Mouse (Mus musculus) forebrain, embryonic 14.5 days (tissue): Measurements from ENCODE around the gene Rrm1. TPM values are rescaled to one million over a fixed set of nuclear protein-coding genes. Genes with fewer than 3 reads are reported as not detected.
A peak's percentile ranks its signal among the peaks of the same experiment; 100 is the strongest.

Experiments used
- ATAC-seq: fragments of 200-750 bp; cut with Nextera tagmentation; 2 replicates; pipeline ENCODE4 v1.8.0; 2017; ENCODE audit warnings: mild to moderate bottlenecking, moderate library complexity
- DNase-seq: peaks from one replicate; pipeline ENCODE4 v3.0.0-alpha.2; 2015; ENCODE audit warnings: low spot score
- H3K27ac ChIP-seq: fragments of 300-500 bp; sonication (generic); 2 replicates; pipeline ENCODE4 v1.5.1; 2014; ENCODE audit warnings: low read depth, mild to moderate bottlenecking, control low read depth, low read length, moderate library complexity
- H3K27me3 ChIP-seq: fragments of 300-500 bp; sonication (generic); replicated peaks from 2 replicates; pipeline ENCODE4 v1.6.1; 2014; ENCODE audit warnings: low read length, control low read depth, mixed read lengths; ENCODE audit not compliant: control insufficient read depth, insufficient read depth
- H3K36me3 ChIP-seq: fragments of 300-500 bp; sonication (generic); 2 replicates; pipeline ENCODE4 v1.6.1; 2014; ENCODE audit warnings: low read length, control low read depth; ENCODE audit not compliant: control insufficient read depth, insufficient read depth
- H3K4me1 ChIP-seq: fragments of 300-500 bp; sonication (generic); 2 replicates; pipeline ENCODE4 v1.6.1; 2014; ENCODE audit warnings: antibody characterized with exemption, low read length, control low read depth; ENCODE audit not compliant: control insufficient read depth, insufficient read depth
- H3K4me2 ChIP-seq: fragments of 300-500 bp; sonication (generic); 2 replicates; pipeline ENCODE4 v1.6.1; 2014; ENCODE audit warnings: mild to moderate bottlenecking, control low read depth, low read length
- H3K4me3 ChIP-seq: fragments of 300-500 bp; sonication (generic); 2 replicates; pipeline ENCODE4 v1.5.1; 2014; ENCODE audit warnings: low read depth, low read length, control low read depth
- H3K9ac ChIP-seq: fragments of 300-500 bp; sonication (generic); 2 replicates; pipeline ENCODE4 v1.6.1; 2014; ENCODE audit warnings: mild to moderate bottlenecking, low read length, control low read depth, moderate library complexity
- H3K9me3 ChIP-seq: fragments of 300-500 bp; sonication (generic); replicated peaks from 2 replicates; pipeline ENCODE4 v1.6.1; 2016; ENCODE audit warnings: low read length, control low read depth, mixed read lengths; ENCODE audit not compliant: control insufficient read depth
- WGBS: fragments of 180-500 bp; shearing (Covaris S2); extraction: QIAGEN DNeasy Blood & Tissue Kit; methylation state at CpG from one replicate; pipeline ENCODE4 v1.1.7; 2014; 5-methylcytosine and 5-hydroxymethylcytosine counted together
- polyA plus RNA-seq: library from polyadenylated mRNA; unstranded; fragments of >200 nt; fragmentation: Nextera tagmentation; extraction: Ambion mirVana; gene quantifications from 2 replicates; pipeline ENCODE4 v1.2.1, GENCODE M21; 2014

Gene Rrm1
- polyA plus RNA-seq, 1 experiment from 2014 or later: 98.6 TPM

- H3K4me3 ChIP-seq: no peak overlapping the region
- ATAC-seq: no peak
- no peak overlapping the region for H3K27ac ChIP-seq
- H3K4me1 ChIP-seq: no peaks in the 10 kb centered on the region
- H3K27me3 ChIP-seq: no peaks in the 10 kb centered on the region
- no peak overlapping the region for H3K4me2 ChIP-seq
- WGBS: 94% methylated on average over 5 of the region's 5 CpGs
- DNase-seq: no peak
- H3K36me3 ChIP-seq: peaks cover 84% of the 10 kb centered on the region
- H3K9ac ChIP-seq: no peak overlapping the region
- H3K9me3 ChIP-seq: no peaks in the 10 kb centered on the region
These were observed 17.3 kb downstream of the Rrm1 start for GRCm38 (mm10) chr7:102458618-102459380.

GRCm38 (mm10) chr7:102467566-102467965 lies 26.1 kb downstream of the Rrm1 start:
- no peak overlapping the region for H3K27ac ChIP-seq
- H3K4me1 ChIP-seq: no peaks in the 10 kb centered on the region
- no peak overlapping the region for H3K9ac ChIP-seq
- H3K9me3 ChIP-seq: no peaks in the 10 kb centered on the region
- no peak for DNase-seq
- H3K27me3 ChIP-seq: no peaks in the 10 kb centered on the region
- WGBS: 88% methylated on average over 8 of the region's 8 CpGs
- no peak overlapping the region for H3K4me3 ChIP-seq
- peaks cover 73% of the 10 kb centered on the region for H3K36me3 ChIP-seq
- no peak overlapping the region for H3K4me2 ChIP-seq
- no peak for ATAC-seq

GRCm38 (mm10) chr7:102472675-102473074 lies 31.2 kb downstream of the Rrm1 start:
- Histone ChIP-seq H3K27ac (no peak overlapping the region), H3K4me3 (no peak overlapping the region), H3K9ac (no peak overlapping the region), H3K4me2 (no peak overlapping the region), H3K36me3 (peaks cover 23% of the 10 kb centered on the region), H3K9me3 (no peaks in the 10 kb centered on the region), H3K4me1 (no peaks in the 10 kb centered on the region), H3K27me3 (no peaks in the 10 kb centered on the region)
- DNase-seq (no peak), ATAC-seq (no peak)
- 76% methylated on average over 5 of the region's 5 CpGs for WGBS

- ATAC-seq (no peak), DNase-seq (no peak)
- no peaks in the 10 kb centered on the region for H3K9me3 ChIP-seq
- H3K36me3 ChIP-seq: 0 out of 2 replicates have a peak, but pooled peaks cover under 1% of the 10 kb centered on the region
- no peak overlapping the region for H3K4me2 ChIP-seq
- no peak overlapping the region for H3K9ac ChIP-seq
- H3K27ac ChIP-seq: no peak overlapping the region
- H3K4me3 ChIP-seq: no peak overlapping the region
- 95% methylated on average over 5 of the region's 5 CpGs for WGBS
- H3K27me3 ChIP-seq: no peaks in the 10 kb centered on the region
- H3K4me1 ChIP-seq: no peaks in the 10 kb centered on the region
These were observed 35.1 kb downstream of the Rrm1 start for GRCm38 (mm10) chr7:102476601-102477000.

GRCm38 (mm10) chr7:102477377-102477776 lies 35.9 kb downstream of the Rrm1 start:
- Histone ChIP-seq H3K27ac (no peak overlapping the region), H3K4me1 (no peaks in the 10 kb centered on the region), H3K27me3 (no peaks in the 10 kb centered on the region), H3K9me3 (no peaks in the 10 kb centered on the region), H3K36me3 (no peaks in the 10 kb centered on the region), H3K4me3 (no peak overlapping the region), H3K4me2 (no peak overlapping the region), H3K9ac (no peak overlapping the region)
- WGBS: 66% methylated on average over 11 of the region's 11 CpGs
- ATAC-seq: no peak; the same call in 1 of the 2 replicates
- no peak for DNase-seq

- DNase-seq: no peak
- no peaks in the 10 kb centered on the region for H3K9me3 ChIP-seq
- H3K4me1 ChIP-seq: no peaks in the 10 kb centered on the region
- H3K27ac ChIP-seq: no peak overlapping the region
- ATAC-seq: no peak
- no peak overlapping the region for H3K9ac ChIP-seq
- no peak overlapping the region for H3K4me3 ChIP-seq
- H3K27me3 ChIP-seq: no peaks in the 10 kb centered on the region
- no peak overlapping the region for H3K4me2 ChIP-seq
- 88% methylated on average over 4 of the region's 4 CpGs for WGBS
- H3K36me3 ChIP-seq: no peaks in the 10 kb centered on the region
These were observed 36.9 kb downstream of the Rrm1 start for GRCm38 (mm10) chr7:102478425-102478824.

GRCm38 (mm10) chr7:102478926-102479325 lies 37.4 kb downstream of the Rrm1 start:
- no peak overlapping the region for H3K4me3 ChIP-seq
- ATAC-seq (no peak), DNase-seq (no peak)
- H3K27ac ChIP-seq: no peak overlapping the region
- no peaks in the 10 kb centered on the region for H3K9me3 ChIP-seq
- H3K9ac ChIP-seq: no peak overlapping the region
- no peaks in the 10 kb centered on the region for H3K4me1 ChIP-seq
- H3K27me3 ChIP-seq: no peaks in the 10 kb centered on the region
- WGBS: 91% methylated on average over 3 of the region's 3 CpGs
- no peaks in the 10 kb centered on the region for H3K36me3 ChIP-seq
- H3K4me2 ChIP-seq: no peak overlapping the region

GRCm38 (mm10) chr7:102479368-102480078 lies 38.0 kb downstream of the Rrm1 start:
- H3K36me3 ChIP-seq: no peaks in the 10 kb centered on the region
- H3K4me2 ChIP-seq: no peak overlapping the region
- DNase-seq: peak; percentile 5
- H3K9me3 ChIP-seq: no peaks in the 10 kb centered on the region
- 79% methylated on average over 5 of the region's 5 CpGs for WGBS
- H3K4me1 ChIP-seq: no peaks in the 10 kb centered on the region
- no peak for ATAC-seq
- no peaks in the 10 kb centered on the region for H3K27me3 ChIP-seq
- H3K27ac ChIP-seq: no peak overlapping the region
- no peak overlapping the region for H3K9ac ChIP-seq
- H3K4me3 ChIP-seq: no peak overlapping the region

GRCm38 (mm10) chr7:102480821-102481220 lies 39.3 kb downstream of the Rrm1 start:
- 96% methylated on average over 4 of the region's 4 CpGs for WGBS
- ATAC-seq: no peak
- no peaks in the 10 kb centered on the region for H3K9me3 ChIP-seq

More at GRCm38 (mm10) chr7:102480821-102481220, 39.3 kb downstream of the Rrm1 start:
- H3K27ac ChIP-seq: no peak overlapping the region
- H3K9ac ChIP-seq: no peak overlapping the region
- H3K27me3 ChIP-seq: no peaks in the 10 kb centered on the region
- no peak overlapping the region for H3K4me3 ChIP-seq
- no peaks in the 10 kb centered on the region for H3K4me1 ChIP-seq
- H3K4me2 ChIP-seq: no peak overlapping the region
- no peak for DNase-seq
- H3K36me3 ChIP-seq: no peaks in the 10 kb centered on the region
